In genomic region chr11:86682861-86683260, GRCm38 (mm10) we compare ENCODE assay signal across 8 mouse cellular contexts. TPM values are rescaled to one million over a fixed set of nuclear protein-coding genes. Genes with fewer than 3 reads are reported as not detected.
DNase-seq lines count a peak whose midpoint lies in the region; ATAC-seq and TF ChIP-seq lines count a peak whose summit lies in the region.

No protein-coding gene starts in this region.

- peaks cover 23% of the 10 kb centered on the region for H3K4me1 ChIP-seq in embryonic facial prominence, embryonic 13.5 days
- H3K4me1 ChIP-seq in intestine, embryonic 16.5 days (ENCODE audit: control insufficient read depth, insufficient read depth, low read length), result peaks cover 11% of the 10 kb centered on the region
- H3K4me1 ChIP-seq in neural tube, embryonic 13.5 days (replicated peaks), result peaks cover 51% of the 10 kb centered on the region

- ATAC-seq in embryonic facial prominence, embryonic 13.5 days (ENCODE audit: insufficient number of reproducible peaks, insufficient read depth, low FRiP score, low TSS enrichment, low read depth), result no peak
- no peak for ATAC-seq in intestine, embryonic 16.5 days
- no peak for ATAC-seq in neural tube, embryonic 13.5 days (ENCODE audit: low read depth)
- no peak for ATAC-seq in cerebellum, adult (ENCODE audit: insufficient number of reproducible peaks, low FRiP score, low TSS enrichment)

- H3K9me3 ChIP-seq in embryonic facial prominence, embryonic 13.5 days, result no peaks in the 10 kb centered on the region
- H3K9me3 ChIP-seq in intestine, embryonic 16.5 days (ENCODE audit: control insufficient read depth, low read length), result no peaks in the 10 kb centered on the region
- no peaks in the 10 kb centered on the region for H3K9me3 ChIP-seq in neural tube, embryonic 13.5 days

- H3K36me3 ChIP-seq in embryonic facial prominence, embryonic 13.5 days, result peaks cover 8% of the 10 kb centered on the region
- H3K36me3 ChIP-seq in intestine, embryonic 16.5 days (ENCODE audit: control insufficient read depth, insufficient read depth, low read length), result no peaks in the 10 kb centered on the region
- H3K36me3 ChIP-seq in neural tube, embryonic 13.5 days, result no peaks in the 10 kb centered on the region; the same call in 1 of the 2 replicates

- intact Hi-C loops in left cerebral cortex, adult 2 months (cut with DNase I), result loop anchor here (1.0 kb wide), 1 partner anchor 74 kb away; the partner anchor contains the start of gene Cltc
- intact Hi-C loops in left cerebral cortex, postnatal 10 days (cut with DNase I), result no loop called here

- peak overlapping the region; percentile 85 for H3K27ac ChIP-seq in left cerebral cortex, adult 2 months
- no peak overlapping the region for H3K27ac ChIP-seq in embryonic facial prominence, embryonic 13.5 days
- peak overlapping the region; percentile 93; the same call in 1 of the 2 replicates for H3K27ac ChIP-seq in intestine, embryonic 16.5 days (ENCODE audit: low read length)
- peak overlapping the region; percentile 92; the same call in 1 of the 2 replicates for H3K27ac ChIP-seq in neural tube, embryonic 13.5 days (replicated peaks)

- H3K9ac ChIP-seq in embryonic facial prominence, embryonic 13.5 days, result peak overlapping the region; percentile 93
- peak overlapping the region; percentile 90 for H3K9ac ChIP-seq in intestine, embryonic 16.5 days (ENCODE audit: low read depth, low read length)
- peak overlapping the region; percentile 93 for H3K9ac ChIP-seq in neural tube, embryonic 13.5 days

- peak overlapping the region; percentile 98 for H3K4me3 ChIP-seq in left cerebral cortex, adult 2 months
- H3K4me3 ChIP-seq in embryonic facial prominence, embryonic 13.5 days, result peak overlapping the region; percentile 86
- peak overlapping the region; percentile 81 for H3K4me3 ChIP-seq in intestine, embryonic 16.5 days (ENCODE audit: low read length)
- H3K4me3 ChIP-seq in neural tube, embryonic 13.5 days, result peak overlapping the region; percentile 89

- no peak for DNase-seq in left cerebral cortex, adult 2 months (ENCODE audit: extremely low spot score in 1 of 2, low spot score in 2 of 2)
- DNase-seq in left cerebral cortex, postnatal 10 days (ENCODE audit: extremely low spot score in 1 of 2, low spot score in 2 of 2), result no peak
- no peak for DNase-seq in embryo, embryonic 10 days (ENCODE audit: low spot score)
- no peak for DNase-seq in ovary, adult 18-20 months (ENCODE audit: low spot score)

- no peak for TF ChIP-seq CTCF in left cerebral cortex, adult 2 months (IDR thresholded peaks at IDR 0.05)

- no peaks in the 10 kb centered on the region for H3K27me3 ChIP-seq in embryonic facial prominence, embryonic 13.5 days
- H3K27me3 ChIP-seq in intestine, embryonic 16.5 days (replicated peaks; ENCODE audit: control insufficient read depth, insufficient read depth, low read length), result no peaks in the 10 kb centered on the region
- H3K27me3 ChIP-seq in neural tube, embryonic 13.5 days, result no peaks in the 10 kb centered on the region

- H3K4me2 ChIP-seq in embryonic facial prominence, embryonic 13.5 days, result peak overlapping the region; percentile 79
- H3K4me2 ChIP-seq in intestine, embryonic 16.5 days (ENCODE audit: low read depth, low read length), result peak overlapping the region; percentile 73
- H3K4me2 ChIP-seq in neural tube, embryonic 13.5 days, result peak overlapping the region; percentile 91

- WGBS in embryonic facial prominence, embryonic 13.5 days, result 36% methylated on average over 7 of the region's 7 CpGs
- WGBS in intestine, embryonic 16.5 days, result 27% methylated on average over 7 of the region's 7 CpGs
- WGBS in neural tube, embryonic 13.5 days, result 44% methylated on average over 7 of the region's 7 CpGs

RNA-seq across cellular contexts. Expression of gene Vmp1, which starts 0.8 kb away (rescaled TPM):
- 100 to 1,000 TPM; 144 to 167 TPM for total RNA-seq in left cerebral cortex, adult 2 months (2021)
- total RNA-seq in left cerebral cortex, postnatal 10 days (2021), result 100 to 1,000 TPM; 165 to 171 TPM
- 86.1 and 105 TPM in 2 replicates for polyA plus RNA-seq in embryonic facial prominence, embryonic 13.5 days (2015; fragmentation: Nextera tagmentation; extraction: Ambion mirVana)
- 220 and 272 TPM in 2 replicates for polyA plus RNA-seq in intestine, embryonic 16.5 days (2015; fragmentation: Nextera tagmentation; extraction: Ambion mirVana)
- polyA plus RNA-seq in neural tube, embryonic 13.5 days (2015; fragmentation: Nextera tagmentation; extraction: Ambion mirVana), result 108 and 121 TPM in 2 replicates

RNA-seq across cellular contexts. Expression of gene Ptrh2, which starts 0.9 kb away (rescaled TPM):
- 1 to 10 TPM; 7.2 to 7.9 TPM for total RNA-seq in left cerebral cortex, adult 2 months (2021)
- 10 to 100 TPM; 10.6 to 11.0 TPM for total RNA-seq in left cerebral cortex, postnatal 10 days (2021)
- 36.2 and 38.3 TPM in 2 replicates for polyA plus RNA-seq in embryonic facial prominence, embryonic 13.5 days (2015; fragmentation: Nextera tagmentation; extraction: Ambion mirVana)
- polyA plus RNA-seq in intestine, embryonic 16.5 days (2015; fragmentation: Nextera tagmentation; extraction: Ambion mirVana), result 27.0 and 28.2 TPM in 2 replicates
- polyA plus RNA-seq in neural tube, embryonic 13.5 days (2015; fragmentation: Nextera tagmentation; extraction: Ambion mirVana), result 28.8 and 30.2 TPM in 2 replicates
